Comparison of ENCODE assay signal across 13 mouse cellular contexts in genomic region chr7:99126057-99126456, GRCm38 (mm10). TPM values are rescaled to one million over a fixed set of nuclear protein-coding genes. Genes with fewer than 3 reads are reported as not detected.
DNase-seq lines count a peak whose midpoint lies in the region; ATAC-seq lines count a peak whose summit lies in the region.
"Had no signal": no experiment of that assay in that cellular context is flagged by ENCODE, and none has a peak within 500 bp of the region (broad histone marks: within the 10 kb centered on the region; RNA-seq: fewer than 3 reads in every experiment).

No protein-coding gene starts in this region.

- ATAC-seq in heart, embryonic 12.5 days (ENCODE audit: insufficient number of reproducible peaks, low FRiP score), result no peak; the same call in 1 of the 2 replicates
- ATAC-seq: midbrain, embryonic 16.5 days had no signal

- peaks cover 9% of the 10 kb centered on the region for H3K36me3 ChIP-seq in heart, embryonic 12.5 days

- H3K9me3 ChIP-seq in heart, embryonic 12.5 days (replicated peaks), result no peaks in the 10 kb centered on the region

- DNase-seq in adrenal gland, postnatal 10 days, result peak; percentile 41
- no peak for DNase-seq in adrenal gland, adult 18-20 months (ENCODE audit: low spot score in 2 of 2)
- DNase-seq in kidney, postnatal 10 days, result peak; percentile 47
- no peak for DNase-seq in kidney, adult 9 months
- DNase-seq in lung, postnatal 14 days, result peak; percentile 39
- no peak for DNase-seq in layer of hippocampus, postnatal 25 days (ENCODE audit: extremely low spot score in 1 of 2, low spot score in 1 of 2)
- no peak for DNase-seq in T-cell, adult 2 months (ENCODE audit: low spot score)
- DNase-seq: cerebellum, adult 8-10 months; thymus, adult 18-20 months had no signal

- H3K27ac ChIP-seq in heart, embryonic 12.5 days (ENCODE audit: poor library complexity, severe bottlenecking), result peak overlapping the region; percentile 88
- H3K27ac ChIP-seq: liver, embryonic 14.5 days had no signal

- WGBS in heart, embryonic 12.5 days, result 25% methylated on average over 8 of the region's 8 CpGs

- H3K4me2 ChIP-seq in heart, embryonic 12.5 days, result peak overlapping the region; percentile 30

- H3K27me3 ChIP-seq in heart, embryonic 12.5 days (replicated peaks), result no peaks in the 10 kb centered on the region

- H3K4me3 ChIP-seq in heart, embryonic 12.5 days, result no peak overlapping the region
- H3K4me3 ChIP-seq: erythroblast, embryonic 14.5 days had no signal

- H3K9ac ChIP-seq in heart, embryonic 12.5 days, result no peak overlapping the region
- H3K9ac ChIP-seq: liver, embryonic 14.5 days had no signal

- peaks cover 50% of the 10 kb centered on the region for H3K4me1 ChIP-seq in heart, embryonic 12.5 days (replicated peaks)

RNA-seq across cellular contexts. Expression of gene Uvrag, which starts 14.9 kb away (rescaled TPM):
- 10 to 100 TPM; 31.8 to 38.0 TPM for total RNA-seq in adrenal gland, postnatal 10 days (2021)
- total RNA-seq in adrenal gland, adult 18-20 months (2021), result 10 to 100 TPM; 15.4 to 29.0 TPM
- polyA plus RNA-seq in heart, embryonic 12.5 days (2016; fragmentation: Nextera tagmentation; extraction: Ambion mirVana), result 18.8 and 19.6 TPM in 2 replicates
- 10 to 100 TPM; 38.6 to 43.1 TPM for total RNA-seq in layer of hippocampus, postnatal 25 days (2021)

RNA-seq across cellular contexts. Expression of gene Dgat2, which starts 56.5 kb away (rescaled TPM):
- total RNA-seq in adrenal gland, postnatal 10 days (2021), result 100 to 1,000 TPM; 492 to 561 TPM
- total RNA-seq in adrenal gland, adult 18-20 months (2021), result 100 to 1,000 TPM; 284 to 447 TPM
- 10.0 and 10.3 TPM in 2 replicates for polyA plus RNA-seq in heart, embryonic 12.5 days (2016; fragmentation: Nextera tagmentation; extraction: Ambion mirVana)
- total RNA-seq in layer of hippocampus, postnatal 25 days (2021), result 100 to 1,000 TPM; 100 to 121 TPM

Comparison
In these comparisons a context has a peak if more than half of its experiments do, and no peak if none do; other contexts are left out.
1. DNase-seq: peak in adrenal gland, postnatal 10 days (single experiment), kidney, postnatal 10 days (single experiment) and lung, postnatal 14 days (single experiment); none in adrenal gland, adult 18-20 months (0 of 2), kidney, adult 9 months (single experiment), layer of hippocampus, postnatal 25 days (0 of 2) and T-cell, adult 2 months (single experiment).